Mouse (Mus musculus): ENCODE measurements around the gene Dcp1a.
A peak's percentile ranks its signal among the peaks of the same experiment; 100 is the strongest.

The Dcp1a gene

GRCm38 (mm10) chr14:30479361-30479948 is at the start of gene Dcp1a:
Gene Dcp1a, plus strand, starts transcription at chr14:30479535.
- DNase-seq (ENCODE audit: low spot score), result peak; percentile 86

GRCm38 (mm10) chr14:30429606-30430005 is 49.7 kb upstream of the Dcp1a start:
- no peak for DNase-seq (ENCODE audit: low spot score)

- DNase-seq (ENCODE audit: low spot score), result no peak
Measured at GRCm38 (mm10) chr14:30430026-30430425, 49.3 kb upstream of the Dcp1a start.

- no peak for DNase-seq (ENCODE audit: low spot score)
Measured at GRCm38 (mm10) chr14:30430446-30430845, 48.9 kb upstream of the Dcp1a start.

GRCm38 (mm10) chr14:30435316-30435715 is 44.0 kb upstream of the Dcp1a start:
- no peak for DNase-seq (ENCODE audit: low spot score)

GRCm38 (mm10) chr14:30439915-30440314 is 39.4 kb upstream of the Dcp1a start:
- DNase-seq (ENCODE audit: low spot score), result no peak

GRCm38 (mm10) chr14:30455801-30456595 is 23.3 kb upstream of the Dcp1a start:
- DNase-seq (ENCODE audit: low spot score), result no peak

GRCm38 (mm10) chr14:30457436-30457835 is 21.9 kb upstream of the Dcp1a start:
- no peak for DNase-seq (ENCODE audit: low spot score)

- no peak for DNase-seq (ENCODE audit: low spot score)
Measured at GRCm38 (mm10) chr14:30457897-30458296, 21.4 kb upstream of the Dcp1a start.

- DNase-seq (ENCODE audit: low spot score), result no peak
Measured at GRCm38 (mm10) chr14:30458820-30459219, 20.5 kb upstream of the Dcp1a start.

- peak; percentile 28 for DNase-seq (ENCODE audit: low spot score)
Measured at GRCm38 (mm10) chr14:30459891-30460523, 19.3 kb upstream of the Dcp1a start.

- no peak for DNase-seq (ENCODE audit: low spot score)
Measured at GRCm38 (mm10) chr14:30463312-30463711, 16.0 kb upstream of the Dcp1a start.

GRCm38 (mm10) chr14:30473605-30474004 is 5.7 kb upstream of the Dcp1a start:
- DNase-seq (ENCODE audit: low spot score), result no peak

GRCm38 (mm10) chr14:30474416-30474815 is 4.9 kb upstream of the Dcp1a start:
- DNase-seq (ENCODE audit: low spot score), result no peak

GRCm38 (mm10) chr14:30491342-30491741 is 12.0 kb downstream of the Dcp1a start, which contains the start of gene Cacna1d:
Gene Cacna1d, minus strand, starts transcription at chr14:30491455.
- DNase-seq (ENCODE audit: low spot score), result no peak

GRCm38 (mm10) chr14:30493276-30493675 is 13.9 kb downstream of the Dcp1a start:
- no peak for DNase-seq (ENCODE audit: low spot score)

GRCm38 (mm10) chr14:30494998-30495397 is 15.7 kb downstream of the Dcp1a start:
- no peak for DNase-seq (ENCODE audit: low spot score)

GRCm38 (mm10) chr14:30498202-30498601 is 18.9 kb downstream of the Dcp1a start:
- no peak for DNase-seq (ENCODE audit: low spot score)

GRCm38 (mm10) chr14:30504990-30505389 is 25.7 kb downstream of the Dcp1a start:
- DNase-seq (ENCODE audit: low spot score), result no peak

GRCm38 (mm10) chr14:30510214-30510763 is 31.0 kb downstream of the Dcp1a start:
- DNase-seq (ENCODE audit: low spot score), result no peak

GRCm38 (mm10) chr14:30512896-30513295 is 33.6 kb downstream of the Dcp1a start:
- DNase-seq (ENCODE audit: low spot score), result no peak

GRCm38 (mm10) chr14:30515931-30516723 is 36.8 kb downstream of the Dcp1a start:
- no peak for DNase-seq (ENCODE audit: low spot score)
